Mouse (Mus musculus) kidney, adult 18-20 months (tissue): Measurements from ENCODE around the gene Cnot6l.

ENCODE experiments used
- DNase-seq: peaks from one replicate; pipeline ENCODE4 v3.0.0; 2021

The Cnot6l gene

DNA sequence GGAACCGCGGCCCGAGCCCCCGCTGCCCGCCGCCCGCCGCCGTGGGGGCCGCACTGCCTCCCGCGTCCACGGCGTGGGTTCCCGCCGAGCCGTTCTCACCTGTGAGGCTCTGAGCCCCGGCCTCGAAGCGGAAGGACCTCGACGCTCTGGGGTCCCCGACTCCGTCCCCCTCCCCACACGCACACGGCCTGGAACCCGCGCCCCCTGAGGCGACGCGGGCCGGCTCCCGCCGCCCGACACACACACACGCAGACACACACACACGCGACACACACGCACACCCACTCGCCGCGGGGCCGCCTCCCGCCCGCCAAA lies 2.8 kb downstream of the Cnot6l start:
- DNase-seq = no peak

GRCm38 (mm10) chr5:96160467-96161262 lies 3.3 kb downstream of the Cnot6l start:
- peak; percentile 58 for DNase-seq

DNA sequence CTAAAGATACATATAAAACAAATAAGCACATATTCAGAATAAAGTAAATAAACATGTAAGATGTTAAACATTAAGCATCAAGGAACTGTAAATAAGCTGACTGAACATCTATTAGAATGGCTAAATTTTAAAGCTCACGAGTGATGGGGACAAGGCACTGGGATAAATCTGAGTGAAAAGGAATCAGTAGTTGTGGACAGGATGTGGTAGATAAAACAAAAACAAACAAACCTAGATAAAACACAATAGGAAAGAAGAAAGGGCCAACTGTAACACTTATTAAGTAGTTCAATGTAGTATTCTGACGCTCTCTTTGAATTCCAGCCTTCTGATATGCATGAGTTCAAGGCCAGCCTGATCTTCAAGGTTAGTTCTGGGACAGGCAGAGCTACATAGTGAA lies 21.6 kb downstream of the Cnot6l start:
- no peak for DNase-seq

GRCm38 (mm10) chr5:96130683-96131082 lies 33.3 kb downstream of the Cnot6l start:
- DNase-seq = no peak

- DNase-seq = no peak
Measured at GRCm38 (mm10) chr5:96126856-96127255, 37.1 kb downstream of the Cnot6l start.

DNA sequence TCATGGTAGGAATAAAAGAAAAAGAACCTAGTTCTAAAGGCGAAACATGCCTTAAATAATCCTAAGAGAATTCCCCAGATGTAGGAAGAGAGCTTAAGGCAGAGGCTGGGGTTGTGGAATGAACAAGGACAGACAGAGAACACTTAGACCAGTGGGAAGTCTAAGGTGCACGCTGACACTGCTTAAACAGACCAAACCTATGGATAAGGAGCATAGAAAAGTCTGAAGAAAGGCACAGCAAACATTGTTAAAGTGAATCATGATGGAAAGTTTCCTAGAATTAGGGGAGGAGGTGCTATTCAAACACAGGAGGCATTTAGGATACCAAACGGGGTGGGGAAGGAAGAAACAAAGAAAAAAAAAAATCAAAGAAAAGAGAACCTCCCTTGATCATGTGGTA lies 49.0 kb downstream of the Cnot6l start:
- DNase-seq = no peak

GRCm38 (mm10) chr5:96104644-96105043 lies 59.3 kb downstream of the Cnot6l start:
- no peak for DNase-seq

DNA sequence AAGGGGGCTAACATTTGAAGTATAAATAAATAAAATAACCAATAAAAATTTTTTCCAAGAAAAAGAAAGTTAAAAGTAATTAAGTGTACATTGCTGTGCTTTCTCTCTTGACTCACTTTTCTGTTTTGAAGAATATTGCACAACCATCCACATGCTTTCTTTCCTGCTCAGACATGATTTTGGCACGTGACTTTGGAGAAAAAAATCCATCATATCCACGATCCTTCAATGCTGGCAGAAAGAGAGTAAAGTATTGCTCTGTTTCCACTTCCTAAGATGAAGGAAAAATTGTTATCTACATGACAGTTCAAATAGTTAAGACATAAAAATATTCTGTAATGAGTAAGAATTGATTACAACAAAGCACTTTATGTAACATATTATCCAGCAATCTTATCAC lies 72.5 kb downstream of the Cnot6l start:
- DNase-seq = no peak

DNA sequence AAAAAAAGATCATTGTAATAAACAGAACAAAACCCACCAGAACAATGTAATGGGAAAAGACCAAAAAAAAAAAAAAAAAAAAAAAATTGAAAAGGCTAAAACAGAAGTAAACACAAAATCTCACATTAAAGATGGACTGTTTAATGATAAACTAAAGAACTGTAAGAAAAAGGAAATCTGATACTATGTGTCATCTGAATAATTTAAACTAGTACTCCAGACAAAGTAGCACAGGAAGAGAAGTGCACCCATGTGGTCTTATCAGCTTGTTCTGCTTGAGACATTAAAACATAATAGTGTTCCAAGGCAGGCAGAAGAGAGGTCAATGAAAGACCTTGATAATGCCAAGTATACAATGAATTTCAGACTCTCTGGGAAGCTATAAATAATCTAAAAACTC lies 78.6 kb downstream of the Cnot6l start:
- DNase-seq = no peak

- no peak for DNase-seq
Measured at GRCm38 (mm10) chr5:96079026-96079425, 84.9 kb downstream of the Cnot6l start.

DNA sequence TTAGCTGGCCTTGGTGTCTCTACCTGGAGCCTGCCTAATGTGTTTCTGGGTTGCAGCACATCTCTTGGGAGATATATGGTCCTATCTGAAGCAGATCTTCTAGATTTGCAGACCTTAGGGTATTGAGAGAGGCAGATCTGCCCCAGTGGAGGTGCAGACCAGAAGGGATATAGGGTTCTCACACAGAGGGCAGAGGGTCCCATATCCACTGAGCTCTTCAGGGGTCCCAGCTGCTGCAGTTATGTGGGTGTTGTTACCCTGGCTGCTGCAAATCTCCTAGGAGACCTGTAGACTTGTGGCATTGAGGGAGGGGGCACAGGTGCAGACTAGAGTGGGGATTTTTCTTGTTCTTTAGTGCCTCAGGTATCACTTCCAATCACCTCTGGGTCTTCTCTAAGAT lies 98.4 kb downstream of the Cnot6l start:
- DNase-seq = no peak

GRCm38 (mm10) chr5:96042492-96042891 lies 121.5 kb downstream of the Cnot6l start:
- DNase-seq = no peak

- DNase-seq = no peak
Measured at GRCm38 (mm10) chr5:96041507-96042104, 122.4 kb downstream of the Cnot6l start.

- no peak for DNase-seq
Measured at GRCm38 (mm10) chr5:96039188-96039840, 124.7 kb downstream of the Cnot6l start.

DNA sequence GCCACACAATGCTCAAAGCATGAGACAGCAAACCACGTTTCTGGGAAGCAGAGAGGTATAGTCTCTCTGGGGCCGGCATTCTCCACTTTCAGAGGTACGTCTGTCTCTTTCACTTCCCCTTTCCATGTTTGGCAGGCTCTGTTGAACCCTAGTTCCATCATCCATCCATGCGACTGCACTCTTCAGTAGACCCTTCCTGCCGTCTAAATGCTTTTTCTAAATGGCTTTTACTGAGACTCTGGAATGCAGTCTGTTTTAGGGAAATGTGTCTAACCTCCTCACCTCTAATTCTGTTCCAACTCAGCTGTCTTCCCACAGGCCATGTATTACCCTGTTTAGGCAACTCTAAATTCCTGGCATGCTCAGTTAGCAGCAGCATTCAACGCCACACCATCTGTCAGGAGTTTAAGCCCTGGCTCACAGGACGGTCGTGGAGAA lies 126.3 kb downstream of the Cnot6l start:
- no peak for DNase-seq

DNA sequence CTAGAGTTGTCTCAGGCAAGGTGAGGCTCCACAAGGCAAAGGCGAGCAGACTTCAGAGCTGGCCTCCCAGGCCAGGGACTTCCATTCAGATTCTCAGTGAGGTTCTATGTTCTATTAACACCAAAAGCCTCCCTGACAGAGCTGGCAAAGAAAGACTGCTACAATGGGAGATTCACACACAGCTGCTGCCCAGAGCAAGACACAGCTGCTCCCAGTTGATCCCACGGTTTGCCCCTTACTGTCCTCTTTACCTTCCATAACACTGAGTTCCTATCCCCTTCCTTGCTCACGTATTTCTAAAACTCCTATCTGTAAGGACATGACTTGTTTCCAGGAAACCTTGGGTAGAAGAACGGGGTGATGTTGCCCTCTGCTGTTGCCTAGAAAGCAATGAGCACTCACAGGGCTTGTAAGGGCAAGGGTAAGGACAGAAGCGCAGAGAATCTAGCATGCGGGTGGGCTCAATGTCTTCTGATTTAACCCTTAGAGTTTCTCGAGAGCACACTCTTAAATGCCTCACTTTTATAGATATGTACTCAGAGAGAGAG lies 127.8 kb downstream of the Cnot6l start:
- DNase-seq = no peak

GRCm38 (mm10) chr5:96034101-96034500 lies 129.9 kb downstream of the Cnot6l start:
- DNase-seq = no peak

DNA sequence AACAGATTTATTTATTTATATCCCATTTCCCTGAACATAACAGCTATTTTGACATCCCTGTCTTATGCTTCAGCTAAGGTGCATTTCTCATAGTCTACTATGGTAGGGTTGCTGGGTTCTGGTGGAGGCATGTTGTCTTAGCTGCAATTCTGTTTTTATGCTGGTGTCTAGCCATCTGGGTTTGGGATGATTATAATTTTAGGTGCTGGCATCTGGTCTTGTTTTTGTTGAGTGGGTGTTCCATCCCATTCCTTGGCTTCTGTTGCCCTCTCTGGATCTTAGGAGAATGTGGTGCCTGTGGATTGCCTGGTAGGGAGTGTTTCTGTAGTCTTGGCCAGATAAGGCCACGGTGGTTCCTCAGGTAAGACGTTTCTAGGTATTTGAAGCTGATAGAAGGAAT lies 134.2 kb downstream of the Cnot6l start:
- DNase-seq = no peak
